Mouse (Mus musculus) kidney, adult 2 months (tissue): Measurements from ENCODE around the gene Zyg11b.

Source experiments
- CTCF ChIP-seq: fragments of 200-500 bp; conservative IDR thresholded peaks from 2 replicates; pipeline ENCODE4 v1.5.1; 2011; ENCODE audit warnings: low read depth, mild to moderate bottlenecking, control low read depth, low read length, moderate library complexity, mixed read lengths; ENCODE audit not compliant: insufficient read depth, insufficient read length
- POLR2A ChIP-seq: fragments of 200-500 bp; IDR thresholded peaks from one replicate; pipeline ENCODE4 v1.6.1; 2011; ENCODE audit warnings: low read depth, low read length, control low read depth

DNA sequence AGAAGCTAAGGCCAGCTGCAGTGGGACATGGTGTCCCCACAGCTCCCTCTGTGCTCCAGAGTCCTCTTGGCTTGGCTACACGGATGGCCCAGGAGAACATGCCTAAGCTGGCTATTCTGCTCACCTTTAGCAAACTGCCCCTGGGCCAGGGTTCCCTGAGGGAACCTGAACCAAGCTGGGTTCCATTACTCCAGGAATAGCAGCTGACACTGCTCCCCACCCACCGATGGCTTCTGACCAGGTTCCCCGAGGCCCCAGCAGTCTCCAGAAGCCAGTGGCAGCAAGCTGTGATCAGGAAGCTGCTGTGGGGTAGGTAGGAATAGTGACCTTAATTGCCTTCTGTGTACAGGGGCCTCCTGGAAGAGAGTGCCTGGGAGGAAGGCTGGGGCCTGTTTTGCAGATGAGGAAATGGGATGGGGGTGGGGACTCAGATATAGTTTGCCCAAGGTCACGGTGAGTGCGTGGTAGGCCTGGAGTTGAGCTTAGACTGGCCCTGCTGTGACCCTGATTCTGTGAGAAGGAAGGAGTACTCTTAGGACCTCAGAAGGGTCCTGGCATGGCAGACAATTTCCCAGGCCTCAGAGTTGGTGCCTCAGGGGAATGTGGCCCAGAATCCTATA, 47.5 kb upstream of the Zyg11b start:
- TF ChIP-seq CTCF, result no peak
- no peak for TF ChIP-seq POLR2A
